Mouse (Mus musculus): ENCODE measurements at regions not wholly inside any gene's neighbourhood (a gene's known extent, or its start where the extent isn't known, plus 50 kb on each side); places are given as distances from the start of the nearest gene placed in this dataset.

DNA sequence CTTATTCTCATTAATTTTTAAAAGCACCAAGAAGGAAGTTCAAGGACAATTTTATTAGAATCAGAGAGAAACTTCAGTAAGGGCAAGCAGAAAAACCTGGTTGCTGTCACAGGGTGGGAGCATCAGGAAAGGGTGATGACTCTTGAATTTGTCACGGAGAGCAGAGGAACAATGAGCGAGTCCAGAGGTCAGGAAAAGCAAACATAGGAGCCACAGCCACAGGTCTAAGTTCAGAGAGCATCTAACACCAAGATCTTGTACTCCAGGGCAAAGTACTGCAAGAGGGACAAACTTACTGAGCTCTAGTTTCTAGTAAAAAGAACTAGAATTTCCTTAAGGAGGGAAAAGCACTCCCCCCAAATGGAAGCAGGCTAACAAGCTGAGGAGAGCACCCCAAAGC is 444.2 kb downstream of the Nedd1 start:
- TF ChIP-seq POLR2A (IDR thresholded peaks at IDR 0.05; ENCODE audit: insufficient read length, low read depth) (no peak), TCF12 (IDR thresholded peaks at IDR 0.05; ENCODE audit: insufficient read depth, poor library complexity, severe bottlenecking) (no peak), MYOD1 (IDR thresholded peaks at IDR 0.05; ENCODE audit: control insufficient read depth in 1 of 3, insufficient read length in 2 of 3, low read depth in 2 of 3) (no peak), TCF3 (IDR thresholded peaks at IDR 0.05; ENCODE audit: insufficient read length, low read depth) (no peak), MYOG (IDR thresholded peaks at IDR 0.05; ENCODE audit: control insufficient read depth in 1 of 3, insufficient read depth in 1 of 3, insufficient read length in 2 of 3, low read depth in 2 of 3) (no peak), POLR2AphosphoS2 (IDR thresholded peaks at IDR 0.05; ENCODE audit: insufficient read length, low read depth) (no peak), REST (IDR thresholded peaks at IDR 0.05; ENCODE audit: insufficient read depth, insufficient read length) (no peak), MAX (IDR thresholded peaks at IDR 0.05; ENCODE audit: low read depth) (no peak), CEBPB (IDR thresholded peaks at IDR 0.05; ENCODE audit: insufficient read depth, poor library complexity, severe bottlenecking) (no peak)

All from myocyte (in vitro differentiated cells).